ENCODE assay signal across 19 mouse cellular contexts in genomic region chr7:113898388-113898787, GRCm38 (mm10).
DNase-seq lines count a peak whose midpoint lies in the region; ATAC-seq and TF ChIP-seq lines count a peak whose summit lies in the region.
"Had no signal": no experiment of that assay in that cellular context is flagged by ENCODE, and none has a peak within 500 bp of the region (broad histone marks: within the 10 kb centered on the region; RNA-seq: fewer than 3 reads in every experiment).

No protein-coding gene starts in this region.

- H3K4me1 ChIP-seq in forebrain, postnatal 0 days (ENCODE audit: insufficient read depth): no peaks in the 10 kb centered on the region
- H3K4me1 ChIP-seq in forebrain, embryonic 12.5 days: peaks cover 13% of the 10 kb centered on the region
- H3K4me1 ChIP-seq in thymus, adult 2 months (replicated peaks; ENCODE audit: control insufficient read depth, insufficient read depth, low read length): no peaks in the 10 kb centered on the region
- H3K4me1 ChIP-seq: megakaryocyte, embryonic 14.5 days; stomach, embryonic 15.5 days had no signal

- TF ChIP-seq POLR2A in thymus, adult 2 months (IDR thresholded peaks at IDR 0.05; ENCODE audit: control insufficient read depth, extremely low read depth, insufficient read depth, low read length, poor library complexity): no peak

- no peak for ATAC-seq in forebrain, postnatal 0 days
- no peak for ATAC-seq in forebrain, embryonic 12.5 days (ENCODE audit: low FRiP score)
- ATAC-seq: forebrain, embryonic 14.5 days had no signal

- H3K36me3 ChIP-seq in forebrain, postnatal 0 days (ENCODE audit: insufficient read depth): no peaks in the 10 kb centered on the region
- H3K36me3 ChIP-seq in forebrain, embryonic 12.5 days (replicated peaks): no peaks in the 10 kb centered on the region
- no peaks in the 10 kb centered on the region for H3K36me3 ChIP-seq in thymus, adult 2 months (ENCODE audit: control insufficient read depth, insufficient read depth, low read length)
- H3K36me3 ChIP-seq: embryonic facial prominence, embryonic 10.5 days; hindbrain, embryonic 12.5 days; limb, embryonic 15.5 days; neural tube, embryonic 13.5 days; stomach, embryonic 15.5 days had no signal

- no peak for DNase-seq in forebrain, postnatal 0 days
- no peak for DNase-seq in layer of hippocampus, adult 2 months (ENCODE audit: low spot score in 2 of 2)
- DNase-seq in layer of hippocampus, adult 9-11 months: no peak
- DNase-seq in thymus, postnatal 4 days: peak; percentile 29
- no peak for DNase-seq in thymus, adult 2 months
- no peak for DNase-seq in frontal cortex, postnatal 14 days (ENCODE audit: low spot score in 2 of 2)
- no peak for DNase-seq in neural tube, embryonic 10.5 days (ENCODE audit: extremely low spot score, low spot score)
- DNase-seq: adrenal gland, adult 8-10 months; cerebellum, adult 11-12 months; kidney, adult 18-20 months; kidney, postnatal 25 days had no signal

- no peak overlapping the region for H3K9ac ChIP-seq in forebrain, postnatal 0 days
- H3K9ac ChIP-seq in forebrain, embryonic 12.5 days: no peak overlapping the region
- H3K9ac ChIP-seq: hindbrain, embryonic 12.5 days; limb, embryonic 15.5 days; neural tube, embryonic 13.5 days; stomach, embryonic 15.5 days had no signal

- H3K9me3 ChIP-seq in forebrain, postnatal 0 days (ENCODE audit: low read length): no peaks in the 10 kb centered on the region
- no peaks in the 10 kb centered on the region for H3K9me3 ChIP-seq in forebrain, embryonic 12.5 days
- H3K9me3 ChIP-seq: hindbrain, embryonic 12.5 days; limb, embryonic 15.5 days; megakaryocyte, embryonic 14.5 days; stomach, embryonic 15.5 days had no signal

- no peak overlapping the region for H3K27ac ChIP-seq in forebrain, postnatal 0 days (ENCODE audit: low read depth, low read length)
- no peak overlapping the region for H3K27ac ChIP-seq in forebrain, embryonic 12.5 days
- H3K27ac ChIP-seq in layer of hippocampus, adult 2 months: no peak overlapping the region
- no peak overlapping the region for H3K27ac ChIP-seq in thymus, adult 2 months (ENCODE audit: control insufficient read depth, insufficient read depth, low read length)
- H3K27ac ChIP-seq: embryonic facial prominence, embryonic 10.5 days; hindbrain, embryonic 12.5 days; limb, embryonic 15.5 days; neural tube, embryonic 13.5 days; stomach, embryonic 15.5 days had no signal

- H3K4me3 ChIP-seq in forebrain, postnatal 0 days (ENCODE audit: low read depth, low read length): no peak overlapping the region
- no peak overlapping the region for H3K4me3 ChIP-seq in forebrain, embryonic 12.5 days (replicated peaks)
- no peak overlapping the region for H3K4me3 ChIP-seq in layer of hippocampus, adult 2 months
- H3K4me3 ChIP-seq in thymus, adult 2 months (ENCODE audit: control insufficient read depth, insufficient read depth, low read length): no peak overlapping the region
- H3K4me3 ChIP-seq: embryonic facial prominence, embryonic 10.5 days; hindbrain, embryonic 12.5 days; limb, embryonic 15.5 days; megakaryocyte, embryonic 14.5 days; neural tube, embryonic 13.5 days; stomach, embryonic 15.5 days had no signal

- TF ChIP-seq CTCF in forebrain, postnatal 0 days (IDR thresholded peaks at IDR 0.05; ENCODE audit: low read depth): peak; percentile 33
- peak; percentile 69 for TF ChIP-seq CTCF in layer of hippocampus, adult 2 months (conservative IDR thresholded peaks at IDR 0.05)
- no peak for TF ChIP-seq CTCF in thymus, adult 2 months (IDR thresholded peaks at IDR 0.05; ENCODE audit: borderline replicate concordance, control insufficient read depth, extremely low read depth, insufficient read depth, low read length, poor library complexity)

- H3K27me3 ChIP-seq in forebrain, postnatal 0 days (ENCODE audit: insufficient read depth, low read length): no peaks in the 10 kb centered on the region
- H3K27me3 ChIP-seq in forebrain, embryonic 12.5 days: peaks cover 15% of the 10 kb centered on the region; the same call in 1 of the 2 replicates
- H3K27me3 ChIP-seq in thymus, adult 2 months (ENCODE audit: control insufficient read depth, insufficient read depth, low read length): no peaks in the 10 kb centered on the region
- H3K27me3 ChIP-seq: hindbrain, embryonic 12.5 days; limb, embryonic 15.5 days; megakaryocyte, embryonic 14.5 days; neural tube, embryonic 13.5 days; stomach, embryonic 15.5 days had no signal

- no peak overlapping the region for H3K4me2 ChIP-seq in forebrain, postnatal 0 days (ENCODE audit: low read depth)
- no peak overlapping the region for H3K4me2 ChIP-seq in forebrain, embryonic 12.5 days
- H3K4me2 ChIP-seq: hindbrain, embryonic 12.5 days; limb, embryonic 15.5 days; neural tube, embryonic 13.5 days; stomach, embryonic 15.5 days had no signal
